Mouse (Mus musculus) ES-Bruce4 (cell line): ENCODE data around the gene Ggt1. TPM values are rescaled to one million over a fixed set of nuclear protein-coding genes. Genes with fewer than 3 reads are reported as not detected.

ENCODE experiments used
- H3K27ac ChIP-seq: 2 replicates; pipeline ENCODE4 v1.5.1; 2012; ENCODE audit warnings: low read length, inconsistent platforms; ENCODE audit not compliant: insufficient read depth
- H3K27me3 ChIP-seq: 2 replicates; pipeline ENCODE4 v1.6.1; 2012; ENCODE audit warnings: mild to moderate bottlenecking, low read length, inconsistent platforms; ENCODE audit not compliant: control insufficient read depth, poor library complexity, insufficient read depth, severe bottlenecking
- H3K36me3 ChIP-seq: 2 replicates; pipeline ENCODE4 v1.6.1; 2012; ENCODE audit warnings: inconsistent platforms, mild to moderate bottlenecking, low read length, moderate library complexity; ENCODE audit not compliant: control insufficient read depth, poor library complexity, insufficient read depth, severe bottlenecking
- H3K4me1 ChIP-seq: one replicate; pipeline ENCODE4 v1.8.1; 2011; ENCODE audit warnings: low read length; ENCODE audit not compliant: control insufficient read depth, insufficient read depth
- H3K4me3 ChIP-seq: 2 replicates; pipeline ENCODE4 v1.5.1; 2011; ENCODE audit warnings: low read depth, mild to moderate bottlenecking, low read length
- H3K9ac ChIP-seq: 2 replicates; pipeline ENCODE4 v1.6.1; 2012; ENCODE audit warnings: low read depth, mild to moderate bottlenecking, inconsistent platforms; ENCODE audit not compliant: poor library complexity, severe bottlenecking
- H3K9me3 ChIP-seq: replicated peaks from 2 replicates; pipeline ENCODE4 v1.6.1; 2012; ENCODE audit warnings: mild to moderate bottlenecking, low read length, inconsistent platforms; ENCODE audit not compliant: control insufficient read depth, poor library complexity, insufficient read depth, severe bottlenecking
- CTCF ChIP-seq: IDR thresholded peaks from one replicate; pipeline ENCODE4 v1.8.1; 2011; ENCODE audit warnings: low read depth, low read length
- EP300 ChIP-seq: IDR thresholded peaks from 2 replicates; pipeline ENCODE4 v1.6.1; 2011; ENCODE audit warnings: low read depth, low read length; ENCODE audit not compliant: insufficient read depth
- POLR2A ChIP-seq: IDR thresholded peaks from one replicate; pipeline ENCODE4 v1.8.1; 2011; ENCODE audit warnings: low read length; ENCODE audit not compliant: insufficient read depth
- polyA plus RNA-seq: library from polyadenylated mRNA; stranded (reverse); fragments of >200 nt; gene quantifications from 2 replicates; pipeline ENCODE4 v1.2.4, GENCODE M21; 2011; ENCODE audit warnings: low read depth; ENCODE audit not compliant: missing spikeins, insufficient read depth, insufficient read length

Gene Ggt1
- polyA plus RNA-seq, 1 experiment = 2.8 TPM

- no peak overlapping the region for H3K9ac ChIP-seq
- no peaks in the 10 kb centered on the region for H3K27me3 ChIP-seq
- H3K4me1 ChIP-seq = peaks cover 4% of the 10 kb centered on the region
- no peaks in the 10 kb centered on the region for H3K9me3 ChIP-seq
- peak overlapping the region; percentile 32 for H3K4me3 ChIP-seq
- H3K27ac ChIP-seq = peak overlapping the region; percentile 32
- TF ChIP-seq CTCF (no peak), POLR2A (no peak), EP300 (no peak)
- no peaks in the 10 kb centered on the region for H3K36me3 ChIP-seq
Observed at GRCm38 (mm10) chr10:75635019-75635692, 73.8 kb downstream of the Ggt1 start.

GRCm38 (mm10) chr10:75635693-75636055 is 74.3 kb downstream of the Ggt1 start:
- H3K4me3 ChIP-seq = peak overlapping the region; percentile 21; the same call in 1 of the 2 replicates
- TF ChIP-seq CTCF = peak; percentile 97
- no peak for TF ChIP-seq EP300
- no peak for TF ChIP-seq POLR2A
- H3K9me3 ChIP-seq = no peaks in the 10 kb centered on the region
- no peaks in the 10 kb centered on the region for H3K27me3 ChIP-seq
- no peaks in the 10 kb centered on the region for H3K36me3 ChIP-seq
- H3K4me1 ChIP-seq = peaks cover 4% of the 10 kb centered on the region
- H3K27ac ChIP-seq = peak overlapping the region; percentile 92
- H3K9ac ChIP-seq = no peak overlapping the region

Other genes starting within 250 kb of the Ggt1 start
- gene Adora2a, start 244.7 kb upstream of the Ggt1 start, polyA plus RNA-seq = 0.22 and 0.43 TPM in 2 replicates
- not detected in 2 replicates for gene Upb1, start 160.5 kb upstream of the Ggt1 start, polyA plus RNA-seq
- 506 and 548 TPM in 2 replicates for gene Snrpd3, start 44.1 kb upstream of the Ggt1 start, polyA plus RNA-seq
- gene Gucd1, start 43.6 kb upstream of the Ggt1 start, polyA plus RNA-seq = 8.1 and 9.9 TPM in 2 replicates
- not detected in 2 replicates for gene Lrrc75b, start 1.3 kb upstream of the Ggt1 start, polyA plus RNA-seq
- 0.81 and 0.90 TPM in 2 replicates for gene Ggt5, start 27.7 kb downstream of the Ggt1 start, polyA plus RNA-seq
- gene Susd2, start 82.4 kb downstream of the Ggt1 start, polyA plus RNA-seq = 11.1 and 11.7 TPM in 2 replicates
- 35.6 and 41.5 TPM in 2 replicates for gene Cabin1, start 202.7 kb downstream of the Ggt1 start, polyA plus RNA-seq
- gene Ddt, start 211.8 kb downstream of the Ggt1 start, polyA plus RNA-seq = 99.5 and 108 TPM in 2 replicates
- not detected in 2 replicates for gene Gm20441, start 219.3 kb downstream of the Ggt1 start, polyA plus RNA-seq
- 9.7 and 11.6 TPM in 2 replicates for gene Gstt3, start 219.8 kb downstream of the Ggt1 start, polyA plus RNA-seq
- 8.9 and 9.5 TPM in 2 replicates for gene Gstt1, start 237.0 kb downstream of the Ggt1 start, polyA plus RNA-seq